Mouse (Mus musculus) forebrain, embryonic 11.5 days (tissue): ENCODE measurements at regions not wholly inside any gene's neighbourhood (a gene's known extent, or its start where the extent isn't known, plus 50 kb on each side); places are given as distances from the start of the nearest gene placed in this dataset.

Experiments used
- ATAC-seq: fragments of 200-750 bp; cut with Nextera tagmentation; replicated peaks from 2 replicates; pipeline ENCODE4 v1.8.0; 2017; ENCODE audit warnings: moderate TSS enrichment; ENCODE audit not compliant: low FRiP score
- DNase-seq: peaks from one replicate; pipeline ENCODE4 v3.0.0-alpha.2; 2017; ENCODE audit warnings: low spot score
- H3K27ac ChIP-seq: fragments of 300-500 bp; sonication (generic); 2 replicates; pipeline ENCODE4 v1.5.1; 2014; ENCODE audit warnings: low read depth, low read length
- H3K27me3 ChIP-seq: fragments of 300-500 bp; sonication (generic); 2 replicates; pipeline ENCODE4 v1.6.1; 2014; ENCODE audit warnings: mild to moderate bottlenecking, low read length, mixed read lengths; ENCODE audit not compliant: control insufficient read depth, insufficient read depth
- H3K36me3 ChIP-seq: fragments of 300-500 bp; sonication (generic); 2 replicates; pipeline ENCODE4 v1.6.1; 2014; ENCODE audit warnings: mild to moderate bottlenecking, low read length, moderate library complexity, mixed read lengths; ENCODE audit not compliant: control insufficient read depth, insufficient read depth
- H3K4me1 ChIP-seq: fragments of 300-500 bp; sonication (generic); replicated peaks from 2 replicates; pipeline ENCODE4 v1.6.1; 2014; ENCODE audit warnings: low read length, mixed read lengths; ENCODE audit not compliant: control insufficient read depth, insufficient read depth
- H3K4me2 ChIP-seq: fragments of 300-500 bp; sonication (generic); 2 replicates; pipeline ENCODE4 v1.6.1; 2014; ENCODE audit warnings: low read depth, mild to moderate bottlenecking, low read length, moderate library complexity, mixed read lengths; ENCODE audit not compliant: severe bottlenecking
- H3K4me3 ChIP-seq: fragments of 300-500 bp; sonication (generic); 2 replicates; pipeline ENCODE4 v1.5.1; 2014; ENCODE audit warnings: low read depth, low read length
- H3K9ac ChIP-seq: fragments of 300-500 bp; sonication (generic); 2 replicates; pipeline ENCODE4 v1.6.1; 2014; ENCODE audit warnings: low read length
- H3K9me3 ChIP-seq: fragments of 300-500 bp; sonication (generic); 2 replicates; pipeline ENCODE4 v1.6.1; 2016; ENCODE audit warnings: low read length, mixed read lengths; ENCODE audit not compliant: control insufficient read depth
- WGBS: fragments of 180-500 bp; shearing (Covaris S2); extraction: QIAGEN DNeasy Blood & Tissue Kit; methylation state at CpG from one replicate; pipeline ENCODE4 v1.1.7; 2014; 5-methylcytosine and 5-hydroxymethylcytosine counted together

GRCm38 (mm10) chr19:36178828-36179251, 58.9 kb upstream of the Ankrd1 start:
- DNase-seq (no peak), ATAC-seq (no peak)
- Histone ChIP-seq H3K27ac (no peak overlapping the region), H3K4me3 (no peak overlapping the region), H3K36me3 (no peaks in the 10 kb centered on the region), H3K4me1 (no peaks in the 10 kb centered on the region), H3K27me3 (no peaks in the 10 kb centered on the region), H3K4me2 (no peak overlapping the region), H3K9me3 (no peaks in the 10 kb centered on the region), H3K9ac (no peak overlapping the region)
- 76% methylated on average over 6 of the region's 6 CpGs for WGBS

- Histone ChIP-seq H3K27me3 (no peaks in the 10 kb centered on the region), H3K36me3 (no peaks in the 10 kb centered on the region), H3K4me2 (no peak overlapping the region), H3K9me3 (no peaks in the 10 kb centered on the region), H3K4me3 (no peak overlapping the region), H3K9ac (no peak overlapping the region), H3K27ac (no peak overlapping the region), H3K4me1 (no peaks in the 10 kb centered on the region)
- DNase-seq, result no peak
- WGBS, result 77% methylated on average over 7 of the region's 7 CpGs
- no peak for ATAC-seq
Observed at GRCm38 (mm10) chr19:36180329-36180728, 60.4 kb upstream of the Ankrd1 start.

GRCm38 (mm10) chr19:36181535-36181934, 61.6 kb upstream of the Ankrd1 start:
- no peaks in the 10 kb centered on the region for H3K9me3 ChIP-seq
- H3K36me3 ChIP-seq, result no peaks in the 10 kb centered on the region
- no peaks in the 10 kb centered on the region for H3K4me1 ChIP-seq
- no peaks in the 10 kb centered on the region for H3K27me3 ChIP-seq
- no peak for ATAC-seq
- no peak overlapping the region for H3K4me3 ChIP-seq
- 61% methylated on average over 2 of the region's 2 CpGs for WGBS
- no peak overlapping the region for H3K27ac ChIP-seq
- H3K4me2 ChIP-seq, result no peak overlapping the region
- H3K9ac ChIP-seq, result no peak overlapping the region
- DNase-seq, result no peak

- no peaks in the 10 kb centered on the region for H3K27me3 ChIP-seq
- 47% methylated on average over 2 of the region's 2 CpGs for WGBS
- H3K36me3 ChIP-seq, result no peaks in the 10 kb centered on the region
- H3K9me3 ChIP-seq, result no peaks in the 10 kb centered on the region
- H3K9ac ChIP-seq, result no peak overlapping the region
- DNase-seq, result peak; percentile 63
- H3K4me1 ChIP-seq, result no peaks in the 10 kb centered on the region
- no peak overlapping the region for H3K4me3 ChIP-seq
- ATAC-seq, result peak; percentile 82
- H3K4me2 ChIP-seq, result no peak overlapping the region
- no peak overlapping the region for H3K27ac ChIP-seq
Observed at GRCm38 (mm10) chr19:36183127-36183526, 63.2 kb upstream of the Ankrd1 start.

- ATAC-seq (no peak), DNase-seq (no peak)
- 89% methylated on average over 5 of the region's 5 CpGs for WGBS
- H3K4me3 ChIP-seq, result no peak overlapping the region
- no peaks in the 10 kb centered on the region for H3K9me3 ChIP-seq
- no peak overlapping the region for H3K9ac ChIP-seq
- H3K4me2 ChIP-seq, result no peak overlapping the region
- no peaks in the 10 kb centered on the region for H3K27me3 ChIP-seq
- no peaks in the 10 kb centered on the region for H3K4me1 ChIP-seq
- H3K27ac ChIP-seq, result no peak overlapping the region
- H3K36me3 ChIP-seq, result no peaks in the 10 kb centered on the region
Observed at GRCm38 (mm10) chr19:36189662-36190061, 69.8 kb upstream of the Ankrd1 start.

GRCm38 (mm10) chr19:36191641-36192040, 71.7 kb upstream of the Ankrd1 start:
- Histone ChIP-seq H3K9me3 (no peaks in the 10 kb centered on the region), H3K4me1 (no peaks in the 10 kb centered on the region), H3K4me2 (no peak overlapping the region), H3K9ac (no peak overlapping the region), H3K36me3 (no peaks in the 10 kb centered on the region), H3K27me3 (no peaks in the 10 kb centered on the region), H3K27ac (no peak overlapping the region), H3K4me3 (no peak overlapping the region)
- no peak for DNase-seq
- ATAC-seq, result no peak
- 91% methylated on average over 7 of the region's 7 CpGs for WGBS

- H3K9me3 ChIP-seq, result no peaks in the 10 kb centered on the region
- no peak overlapping the region for H3K4me3 ChIP-seq
- no peaks in the 10 kb centered on the region for H3K27me3 ChIP-seq
- no peaks in the 10 kb centered on the region for H3K36me3 ChIP-seq
- H3K9ac ChIP-seq, result no peak overlapping the region
- no peaks in the 10 kb centered on the region for H3K4me1 ChIP-seq
- H3K4me2 ChIP-seq, result no peak overlapping the region
- 91% methylated on average over 2 of the region's 2 CpGs for WGBS
- DNase-seq, result no peak
- no peak overlapping the region for H3K27ac ChIP-seq
- no peak for ATAC-seq
Observed at GRCm38 (mm10) chr19:36204269-36204668, 84.4 kb upstream of the Ankrd1 start.

GRCm38 (mm10) chr19:36204965-36205718, 85.2 kb upstream of the Ankrd1 start:
- Histone ChIP-seq H3K4me1 (no peaks in the 10 kb centered on the region), H3K27ac (no peak overlapping the region), H3K9ac (no peak overlapping the region), H3K4me2 (no peak overlapping the region), H3K27me3 (no peaks in the 10 kb centered on the region), H3K9me3 (no peaks in the 10 kb centered on the region), H3K36me3 (no peaks in the 10 kb centered on the region), H3K4me3 (no peak overlapping the region)
- no peak for ATAC-seq
- 96% methylated on average over 8 of the region's 8 CpGs for WGBS
- DNase-seq, result no peak

GRCm38 (mm10) chr19:36207735-36208288, 87.9 kb upstream of the Ankrd1 start:
- H3K4me3 ChIP-seq, result no peak overlapping the region
- no peak overlapping the region for H3K4me2 ChIP-seq
- WGBS, result 48% methylated on average over 7 of the region's 7 CpGs
- no peak overlapping the region for H3K27ac ChIP-seq
- no peak overlapping the region for H3K9ac ChIP-seq
- no peaks in the 10 kb centered on the region for H3K9me3 ChIP-seq
- no peak for ATAC-seq
- no peaks in the 10 kb centered on the region for H3K4me1 ChIP-seq
- H3K27me3 ChIP-seq, result no peaks in the 10 kb centered on the region
- no peak for DNase-seq
- no peaks in the 10 kb centered on the region for H3K36me3 ChIP-seq
